Mouse (Mus musculus) limb, embryonic 14.5 days (tissue): ENCODE results near the gene Gm20388. TPM values are rescaled to one million over a fixed set of nuclear protein-coding genes. Genes with fewer than 3 reads are reported as not detected.

Experiments
- ATAC-seq: fragments of 200-750 bp; cut with Nextera tagmentation; 2 replicates; pipeline ENCODE4 v1.8.0; 2017; ENCODE audit warnings: low read depth, moderate number of reproducible peaks, moderate TSS enrichment; ENCODE audit not compliant: low FRiP score
- DNase-seq: peaks from one replicate; pipeline ENCODE4 v3.0.0-alpha.2; 2015; ENCODE audit warnings: low spot score
- H3K27ac ChIP-seq: fragments of 300-500 bp; sonication (generic); replicated peaks from 2 replicates; pipeline ENCODE4 v1.5.1; 2014; ENCODE audit warnings: low read depth, mild to moderate bottlenecking, low read length, moderate library complexity, mixed read lengths
- H3K27me3 ChIP-seq: fragments of 300-500 bp; sonication (generic); 2 replicates; pipeline ENCODE4 v1.6.1; 2014; ENCODE audit warnings: low read length, mixed read lengths; ENCODE audit not compliant: control insufficient read depth, insufficient read depth
- H3K36me3 ChIP-seq: fragments of 300-500 bp; sonication (generic); 2 replicates; pipeline ENCODE4 v1.6.1; 2014; ENCODE audit warnings: mild to moderate bottlenecking, low read length, moderate library complexity, mixed read lengths; ENCODE audit not compliant: control insufficient read depth, insufficient read depth
- H3K4me1 ChIP-seq: fragments of 300-500 bp; sonication (generic); 2 replicates; pipeline ENCODE4 v1.6.1; 2014; ENCODE audit warnings: antibody characterized with exemption, low read length, mixed read lengths; ENCODE audit not compliant: control insufficient read depth, insufficient read depth
- H3K4me2 ChIP-seq: fragments of 300-500 bp; sonication (generic); replicated peaks from 2 replicates; pipeline ENCODE4 v1.6.1; 2014; ENCODE audit warnings: low read depth, mild to moderate bottlenecking, low read length, moderate library complexity; ENCODE audit not compliant: severe bottlenecking
- H3K4me3 ChIP-seq: fragments of 300-500 bp; sonication (generic); replicated peaks from 2 replicates; pipeline ENCODE4 v1.5.1; 2014; ENCODE audit warnings: low read length
- H3K9ac ChIP-seq: fragments of 300-500 bp; sonication (generic); 2 replicates; pipeline ENCODE4 v1.6.1; 2014; ENCODE audit warnings: mild to moderate bottlenecking, low read depth, low read length, moderate library complexity; ENCODE audit not compliant: severe bottlenecking
- H3K9me3 ChIP-seq: fragments of 300-500 bp; sonication (generic); 2 replicates; pipeline ENCODE4 v1.6.1; 2016; ENCODE audit warnings: low read length; ENCODE audit not compliant: control insufficient read depth
- POLR2A ChIP-seq: fragments of 200-500 bp; IDR thresholded peaks from 2 replicates; pipeline ENCODE4 v1.8.0; 2012; ENCODE audit warnings: inconsistent platforms, mild to moderate bottlenecking, moderate library complexity, borderline replicate concordance; ENCODE audit not compliant: insufficient read depth, insufficient read length; ENCODE audit errors: extremely low read depth
- WGBS: fragments of 180-500 bp; shearing (Covaris S2); extraction: QIAGEN DNeasy Blood & Tissue Kit; methylation state at CpG from one replicate; pipeline ENCODE4 v1.1.7; 2014; 5-methylcytosine and 5-hydroxymethylcytosine counted together
- polyA plus RNA-seq, 2 experiments: library from polyadenylated mRNA; depleted of rRNA in 1 of 2; stranded (reverse) in 1 of 2; unstranded in 1 of 2; fragments of >200 nt; fragmentation: Nextera tagmentation in 1 of 2; extraction: Ambion mirVana in 1 of 2; gene quantifications; 2 replicates each; pipeline versions ENCODE4 v1.2.1 to v1.2.3; 2012 to 2014

The Gm20388 gene
- polyA plus RNA-seq, 2 experiments, result 1.9 to 49.9 TPM

GRCm38 (mm10) chr8:122116716-122117357 is 2206.2 kb downstream of the Gm20388 start:
- Histone ChIP-seq H3K36me3 (no peaks in the 10 kb centered on the region), H3K4me3 (no peak overlapping the region), H3K4me1 (peaks cover 12% of the 10 kb centered on the region), H3K9me3 (no peaks in the 10 kb centered on the region), H3K9ac (no peak overlapping the region), H3K4me2 (no peak overlapping the region), H3K27ac (peak overlapping the region; percentile 67), H3K27me3 (no peaks in the 10 kb centered on the region)
- ATAC-seq (no peak), DNase-seq (no peak)
- TF ChIP-seq POLR2A, result no peak
- 91% methylated on average over 7 of the region's 7 CpGs for WGBS

- H3K9me3 ChIP-seq, result no peaks in the 10 kb centered on the region
- no peak for TF ChIP-seq POLR2A
- H3K27ac ChIP-seq, result peak overlapping the region; percentile 67; the same call in 1 of the 2 replicates
- no peak overlapping the region for H3K9ac ChIP-seq
- H3K4me1 ChIP-seq, result peaks cover 12% of the 10 kb centered on the region
- ATAC-seq (no peak), DNase-seq (no peak)
- H3K4me3 ChIP-seq, result no peak overlapping the region
- no peak overlapping the region for H3K4me2 ChIP-seq
- 66% methylated on average over 10 of the region's 10 CpGs for WGBS
- no peaks in the 10 kb centered on the region for H3K36me3 ChIP-seq
- H3K27me3 ChIP-seq, result no peaks in the 10 kb centered on the region
Observed at GRCm38 (mm10) chr8:122118097-122118496, 2207.5 kb downstream of the Gm20388 start.

DNA sequence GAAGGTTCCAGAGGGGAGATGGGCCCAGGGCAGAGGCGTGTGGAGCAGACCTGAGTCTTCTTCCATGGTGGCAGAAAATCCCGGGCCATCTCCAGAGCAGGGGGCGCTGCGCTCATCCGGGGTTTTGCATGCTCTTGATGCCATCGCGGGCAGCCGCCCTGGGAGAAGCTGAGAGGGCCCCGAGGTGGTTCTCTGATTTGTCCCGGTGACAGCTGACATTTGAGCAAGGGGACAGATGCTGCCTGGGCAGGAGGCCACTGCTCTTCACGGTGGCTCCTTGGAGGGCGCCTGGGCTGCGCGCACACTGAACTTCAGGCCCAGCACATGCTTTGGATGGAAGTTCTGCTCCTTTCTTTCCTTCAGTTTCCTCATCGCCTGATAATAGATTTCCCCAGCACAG is 2207.9 kb downstream of the Gm20388 start:
- TF ChIP-seq POLR2A, result no peak
- Histone ChIP-seq H3K4me3 (no peak overlapping the region), H3K36me3 (no peaks in the 10 kb centered on the region), H3K27ac (no peak overlapping the region), H3K9ac (no peak overlapping the region), H3K4me2 (no peak overlapping the region), H3K27me3 (no peaks in the 10 kb centered on the region), H3K9me3 (no peaks in the 10 kb centered on the region), H3K4me1 (peaks cover 12% of the 10 kb centered on the region)
- ATAC-seq (peak; percentile 34; the same call in 1 of the 2 replicates), DNase-seq (no peak)
- 75% methylated on average over 15 of the region's 15 CpGs for WGBS

DNA sequence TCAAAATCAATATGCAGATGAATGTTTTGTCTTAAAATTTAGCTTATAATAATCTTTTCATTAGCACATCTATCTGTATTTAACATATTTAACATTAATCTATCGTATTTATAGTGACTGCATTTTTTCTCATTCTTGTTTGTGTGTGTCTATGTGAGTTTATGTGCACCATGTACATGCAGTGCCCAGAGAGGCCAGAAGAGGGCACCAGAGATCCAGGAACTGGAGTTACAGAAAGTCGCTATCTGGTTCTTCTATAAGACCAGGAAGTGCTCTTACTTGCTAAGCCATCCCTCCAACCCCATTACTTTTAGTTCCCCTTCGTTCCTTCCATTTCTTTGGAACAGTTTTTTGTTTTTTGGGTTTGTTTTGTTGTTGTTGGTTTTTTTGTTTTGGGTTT is 2213.7 kb downstream of the Gm20388 start:
- Histone ChIP-seq H3K4me3 (no peak overlapping the region), H3K9me3 (no peaks in the 10 kb centered on the region), H3K36me3 (no peaks in the 10 kb centered on the region), H3K4me1 (no peaks in the 10 kb centered on the region), H3K4me2 (no peak overlapping the region), H3K27me3 (no peaks in the 10 kb centered on the region), H3K27ac (no peak overlapping the region), H3K9ac (no peak overlapping the region)
- DNase-seq (no peak), ATAC-seq (no peak)
- TF ChIP-seq POLR2A, result no peak
- WGBS, result 90% methylated on average over 3 of the region's 3 CpGs

- Histone ChIP-seq H3K4me2 (no peak overlapping the region), H3K27me3 (no peaks in the 10 kb centered on the region), H3K9ac (no peak overlapping the region), H3K27ac (no peak overlapping the region), H3K4me3 (no peak overlapping the region), H3K9me3 (no peaks in the 10 kb centered on the region), H3K4me1 (no peaks in the 10 kb centered on the region), H3K36me3 (no peaks in the 10 kb centered on the region)
- ATAC-seq, result no peak
- no peak for DNase-seq
- TF ChIP-seq POLR2A, result no peak
- WGBS, result 78% methylated on average over 8 of the region's 8 CpGs
Observed at GRCm38 (mm10) chr8:122126659-122127058, 2216.0 kb downstream of the Gm20388 start.
